Mouse (Mus musculus) kidney, embryonic 16.5 days (tissue): ENCODE results near the gene Invs. TPM values are rescaled to one million over a fixed set of nuclear protein-coding genes. Genes with fewer than 3 reads are reported as not detected.
"Not testable (repeated sequence)": the region's sequence is repeated elsewhere in the genome, so short reads cannot be mapped to it uniquely, and the experiment has no call there.

ENCODE experiments used
- ATAC-seq: fragments of 200-750 bp; cut with Nextera tagmentation; 2 replicates; pipeline ENCODE4 v1.8.0; 2017; ENCODE audit warnings: moderate TSS enrichment; ENCODE audit not compliant: low FRiP score, low TSS enrichment
- H3K27ac ChIP-seq: fragments of 300-500 bp; sonication (generic); 2 replicates; pipeline ENCODE4 v1.5.1; 2014; ENCODE audit warnings: low read length
- H3K27me3 ChIP-seq: fragments of 300-500 bp; sonication (generic); 2 replicates; pipeline ENCODE4 v1.6.1; 2014; ENCODE audit warnings: low read length, control low read depth, mixed read lengths; ENCODE audit not compliant: insufficient read depth
- H3K36me3 ChIP-seq: fragments of 300-500 bp; sonication (generic); 2 replicates; pipeline ENCODE4 v1.6.1; 2014; ENCODE audit warnings: low read length, control low read depth, mixed read lengths; ENCODE audit not compliant: insufficient read depth
- H3K4me1 ChIP-seq: fragments of 300-500 bp; sonication (generic); 2 replicates; pipeline ENCODE4 v1.6.1; 2014; ENCODE audit warnings: low read length, control low read depth, mixed read lengths; ENCODE audit not compliant: insufficient read depth
- H3K4me2 ChIP-seq: fragments of 300-500 bp; sonication (generic); replicated peaks from 2 replicates; pipeline ENCODE4 v1.6.1; 2014; ENCODE audit warnings: low read depth, low read length
- H3K4me3 ChIP-seq: fragments of 300-500 bp; sonication (generic); 2 replicates; pipeline ENCODE4 v1.5.1; 2014; ENCODE audit warnings: mild to moderate bottlenecking, low read length
- H3K9ac ChIP-seq: fragments of 300-500 bp; sonication (generic); replicated peaks from 2 replicates; pipeline ENCODE4 v1.6.1; 2014; ENCODE audit warnings: low read length
- H3K9me3 ChIP-seq: fragments of 300-500 bp; sonication (generic); 2 replicates; pipeline ENCODE4 v1.6.1; 2016; ENCODE audit warnings: low read length, control low read depth
- WGBS: fragments of 180-500 bp; shearing (Covaris S2); extraction: QIAGEN DNeasy Blood & Tissue Kit; methylation state at CpG from one replicate; pipeline ENCODE4 v1.1.7; 2014; 5-methylcytosine and 5-hydroxymethylcytosine counted together
- polyA plus RNA-seq: library from polyadenylated mRNA; unstranded; fragments of >200 nt; fragmentation: Nextera tagmentation; extraction: Ambion mirVana; gene quantifications from 2 replicates; pipeline ENCODE4 v1.2.1, GENCODE M21; 2015

Invs gene
- polyA plus RNA-seq, 1 experiment from 2014 or later, result 10.1 TPM

GRCm38 (mm10) chr4:48382506-48382905, 102.9 kb downstream of the Invs start:
- H3K27me3 ChIP-seq, result no peaks in the 10 kb centered on the region
- H3K4me3 ChIP-seq, result no peak overlapping the region
- no peak overlapping the region for H3K9ac ChIP-seq
- peaks cover 4% of the 10 kb centered on the region; the same call in 1 of the 2 replicates for H3K36me3 ChIP-seq
- no peaks in the 10 kb centered on the region for H3K9me3 ChIP-seq
- no peak for ATAC-seq
- no peak overlapping the region for H3K27ac ChIP-seq
- H3K4me2 ChIP-seq, result no peak overlapping the region
- 75% methylated on average over 5 of the region's 5 CpGs for WGBS
- no peaks in the 10 kb centered on the region for H3K4me1 ChIP-seq

- Histone ChIP-seq H3K4me2 (no peak overlapping the region), H3K4me3 (no peak overlapping the region), H3K9me3 (no peaks in the 10 kb centered on the region), H3K9ac (no peak overlapping the region), H3K27ac (no peak overlapping the region), H3K27me3 (no peaks in the 10 kb centered on the region), H3K36me3 (peaks cover 6% of the 10 kb centered on the region; the same call in 1 of the 2 replicates), H3K4me1 (no peaks in the 10 kb centered on the region)
- no peak for ATAC-seq
- WGBS, result 97% methylated on average over 3 of the region's 3 CpGs
Observed at GRCm38 (mm10) chr4:48396949-48397348, 117.4 kb downstream of the Invs start.

- WGBS, result 58% methylated on average over 16 of the region's 16 CpGs
Observed at GRCm38 (mm10) chr4:48403066-48403640, 123.6 kb downstream of the Invs start.

GRCm38 (mm10) chr4:48405724-48406491, 126.3 kb downstream of the Invs start:
- not testable (repeated sequence) for H3K9ac ChIP-seq, H3K27ac ChIP-seq, H3K4me2 ChIP-seq, H3K9me3 ChIP-seq, ATAC-seq, H3K36me3 ChIP-seq, H3K4me1 ChIP-seq, H3K27me3 ChIP-seq, H3K4me3 ChIP-seq
- WGBS, result 90% methylated on average over 8 of the region's 10 CpGs

More at GRCm38 (mm10) chr4:48403066-48403640, 123.6 kb downstream of the Invs start:
- no peak overlapping the region for H3K9ac ChIP-seq
- H3K4me1 ChIP-seq, result no peaks in the 10 kb centered on the region
- H3K36me3 ChIP-seq, result no peaks in the 10 kb centered on the region
- no peaks in the 10 kb centered on the region for H3K9me3 ChIP-seq
- no peaks in the 10 kb centered on the region for H3K27me3 ChIP-seq
- no peak overlapping the region for H3K4me3 ChIP-seq
- no peak overlapping the region for H3K27ac ChIP-seq
- no peak overlapping the region for H3K4me2 ChIP-seq
- no peak for ATAC-seq

- Histone ChIP-seq H3K4me2 (peak overlapping the region; percentile 31), H3K9me3 (no peaks in the 10 kb centered on the region), H3K27me3 (no peaks in the 10 kb centered on the region), H3K36me3 (0 out of 2 replicates have a peak, but pooled peaks cover 2% of the 10 kb centered on the region), H3K4me1 (no peaks in the 10 kb centered on the region), H3K4me3 (no peak overlapping the region), H3K27ac (no peak overlapping the region), H3K9ac (no peak overlapping the region)
- WGBS, result 43% methylated on average over 18 of the region's 18 CpGs
- peak; percentile 67; the same call in 1 of the 2 replicates for ATAC-seq
Observed at GRCm38 (mm10) chr4:48407350-48408039, 127.9 kb downstream of the Invs start.

- WGBS, result 87% methylated on average over 8 of the region's 8 CpGs
Observed at GRCm38 (mm10) chr4:48413473-48413872, 133.9 kb downstream of the Invs start.

GRCm38 (mm10) chr4:48415838-48416335, 136.3 kb downstream of the Invs start:
- no peaks in the 10 kb centered on the region for H3K4me1 ChIP-seq
- no peak overlapping the region for H3K27ac ChIP-seq
- H3K9ac ChIP-seq, result no peak overlapping the region
- 76% methylated on average over 10 of the region's 10 CpGs for WGBS
- no peak for ATAC-seq
- peaks cover 11% of the 10 kb centered on the region for H3K36me3 ChIP-seq
- no peaks in the 10 kb centered on the region for H3K27me3 ChIP-seq
- H3K9me3 ChIP-seq, result no peaks in the 10 kb centered on the region
- H3K4me3 ChIP-seq, result no peak overlapping the region
- H3K4me2 ChIP-seq, result no peak overlapping the region

More at GRCm38 (mm10) chr4:48413473-48413872, 133.9 kb downstream of the Invs start:
- Histone ChIP-seq H3K9ac (no peak overlapping the region), H3K4me2 (no peak overlapping the region), H3K9me3 (no peaks in the 10 kb centered on the region), H3K4me1 (no peaks in the 10 kb centered on the region), H3K27ac (no peak overlapping the region), H3K27me3 (no peaks in the 10 kb centered on the region), H3K36me3 (0 out of 2 replicates have a peak, but pooled peaks cover 2% of the 10 kb centered on the region), H3K4me3 (no peak overlapping the region)
- no peak for ATAC-seq

GRCm38 (mm10) chr4:48418831-48419468, 139.4 kb downstream of the Invs start:
- Histone ChIP-seq H3K9ac (no peak overlapping the region), H3K4me3 (no peak overlapping the region), H3K27me3 (no peaks in the 10 kb centered on the region), H3K4me1 (no peaks in the 10 kb centered on the region), H3K36me3 (peaks cover 23% of the 10 kb centered on the region), H3K4me2 (no peak overlapping the region), H3K27ac (no peak overlapping the region), H3K9me3 (no peaks in the 10 kb centered on the region)
- ATAC-seq, result no peak
- WGBS, result 93% methylated on average over 8 of the region's 8 CpGs

- WGBS, result 100% methylated on average over 1 of the region's 1 CpGs
- no peak overlapping the region for H3K4me3 ChIP-seq
- H3K36me3 ChIP-seq, result peaks cover 23% of the 10 kb centered on the region
- no peaks in the 10 kb centered on the region for H3K4me1 ChIP-seq
- no peak overlapping the region for H3K4me2 ChIP-seq
- H3K27ac ChIP-seq, result no peak overlapping the region
- no peaks in the 10 kb centered on the region for H3K9me3 ChIP-seq
- H3K27me3 ChIP-seq, result no peaks in the 10 kb centered on the region
- H3K9ac ChIP-seq, result no peak overlapping the region
- no peak for ATAC-seq
Observed at GRCm38 (mm10) chr4:48422633-48423032, 143.1 kb downstream of the Invs start.
